Mouse (Mus musculus): ENCODE results near the gene Zkscan5. TPM values are rescaled to one million over a fixed set of nuclear protein-coding genes. Genes with fewer than 3 reads are reported as not detected.

The Zkscan5 gene
- polyA plus RNA-seq, 1 experiment = 3.6 TPM

GRCm38 (mm10) chr5:145167306-145167661 is 37.1 kb upstream of the Zkscan5 start:
- no peaks in the 10 kb centered on the region for H3K27me3 ChIP-seq (ENCODE audit: control insufficient read depth, insufficient read depth, insufficient read length)
- peak overlapping the region; percentile 95 for H3K4me3 ChIP-seq (ENCODE audit: insufficient read depth, poor library complexity, severe bottlenecking)
- H3K79me3 ChIP-seq (ENCODE audit: low read depth) = peaks cover 25% of the 10 kb centered on the region
- peak overlapping the region; percentile 81 for H3ac ChIP-seq (ENCODE audit: control insufficient read depth, insufficient read length, low read depth)
- H3K79me2 ChIP-seq (ENCODE audit: control insufficient read depth, insufficient read depth) = peaks cover 73% of the 10 kb centered on the region
- TF ChIP-seq MAX (IDR thresholded peaks at IDR 0.05) = no peak
- peaks cover 32% of the 10 kb centered on the region for H3K36me3 ChIP-seq (ENCODE audit: control insufficient read depth, insufficient read depth)

GRCm38 (mm10) chr5:145178461-145178980 is 25.8 kb upstream of the Zkscan5 start:
- peaks cover 10% of the 10 kb centered on the region for H3K79me2 ChIP-seq (ENCODE audit: control insufficient read depth, insufficient read depth)
- H3K36me3 ChIP-seq (ENCODE audit: control insufficient read depth, insufficient read depth) = peaks cover 72% of the 10 kb centered on the region
- peaks cover 5% of the 10 kb centered on the region for H3K79me3 ChIP-seq (ENCODE audit: low read depth)
- no peak overlapping the region for H3ac ChIP-seq (ENCODE audit: control insufficient read depth, insufficient read length, low read depth)
- no peak for TF ChIP-seq MAX (IDR thresholded peaks at IDR 0.05)
- no peak for TF ChIP-seq FOSL1 (IDR thresholded peaks at IDR 0.05; ENCODE audit: insufficient read depth, low read length, poor library complexity, severe bottlenecking)
- no peak for TF ChIP-seq MYOD1 (IDR thresholded peaks at IDR 0.05; ENCODE audit: control insufficient read depth, insufficient read length, low read depth)
- TF ChIP-seq CEBPB (IDR thresholded peaks at IDR 0.05; ENCODE audit: low read depth) = no peak
- TF ChIP-seq CTCF (IDR thresholded peaks at IDR 0.05; ENCODE audit: control insufficient read depth, insufficient read depth, insufficient read length) = no peak
- no peak for TF ChIP-seq USF1 (IDR thresholded peaks at IDR 0.05; ENCODE audit: low read depth)
- no peak for TF ChIP-seq MYOG (IDR thresholded peaks at IDR 0.05; ENCODE audit: control insufficient read depth, extremely low read depth, insufficient read length)
- H3K27me3 ChIP-seq (ENCODE audit: control insufficient read depth, insufficient read depth, insufficient read length) = no peaks in the 10 kb centered on the region
- no peak overlapping the region for H3K4me3 ChIP-seq (ENCODE audit: insufficient read depth, poor library complexity, severe bottlenecking)

GRCm38 (mm10) chr5:145185244-145185643 is 19.1 kb upstream of the Zkscan5 start:
- H3K36me3 ChIP-seq (ENCODE audit: control insufficient read depth, insufficient read depth) = peaks cover 58% of the 10 kb centered on the region
- H3K79me3 ChIP-seq (ENCODE audit: low read depth) = peaks cover 38% of the 10 kb centered on the region
- no peak overlapping the region for H3K4me3 ChIP-seq (ENCODE audit: insufficient read depth, poor library complexity, severe bottlenecking)
- H3K27me3 ChIP-seq (ENCODE audit: control insufficient read depth, insufficient read depth, insufficient read length) = no peaks in the 10 kb centered on the region
- peaks cover 49% of the 10 kb centered on the region for H3K79me2 ChIP-seq (ENCODE audit: control insufficient read depth, insufficient read depth)
- TF ChIP-seq CTCF (IDR thresholded peaks at IDR 0.05; ENCODE audit: control insufficient read depth, insufficient read depth, insufficient read length) (no peak), MYOD1 (IDR thresholded peaks at IDR 0.05; ENCODE audit: control insufficient read depth, insufficient read length, low read depth) (no peak), CEBPB (IDR thresholded peaks at IDR 0.05; ENCODE audit: low read depth) (no peak), MYOG (IDR thresholded peaks at IDR 0.05; ENCODE audit: control insufficient read depth, extremely low read depth, insufficient read length) (no peak), USF1 (IDR thresholded peaks at IDR 0.05; ENCODE audit: low read depth) (no peak), FOSL1 (IDR thresholded peaks at IDR 0.05; ENCODE audit: insufficient read depth, low read length, poor library complexity, severe bottlenecking) (no peak), MAX (IDR thresholded peaks at IDR 0.05) (no peak)
- H3ac ChIP-seq (ENCODE audit: control insufficient read depth, insufficient read length, low read depth) = no peak overlapping the region

GRCm38 (mm10) chr5:145189416-145189815 is 14.9 kb upstream of the Zkscan5 start:
- no peak for TF ChIP-seq MYOG (IDR thresholded peaks at IDR 0.05; ENCODE audit: control insufficient read depth, extremely low read depth, insufficient read length)
- H3K79me3 ChIP-seq (ENCODE audit: low read depth) = peaks cover 47% of the 10 kb centered on the region
- H3K27me3 ChIP-seq (ENCODE audit: control insufficient read depth, insufficient read depth, insufficient read length) = no peaks in the 10 kb centered on the region
- H3ac ChIP-seq (ENCODE audit: control insufficient read depth, insufficient read length, low read depth) = no peak overlapping the region
- no peak overlapping the region for H3K4me3 ChIP-seq (ENCODE audit: insufficient read depth, poor library complexity, severe bottlenecking)
- peaks cover 29% of the 10 kb centered on the region for H3K36me3 ChIP-seq (ENCODE audit: control insufficient read depth, insufficient read depth)
- H3K79me2 ChIP-seq (ENCODE audit: control insufficient read depth, insufficient read depth) = peaks cover 61% of the 10 kb centered on the region

GRCm38 (mm10) chr5:145190373-145190772 is 14.0 kb upstream of the Zkscan5 start:
- TF ChIP-seq CEBPB (IDR thresholded peaks at IDR 0.05; ENCODE audit: low read depth) (no peak), MYOD1 (IDR thresholded peaks at IDR 0.05; ENCODE audit: control insufficient read depth, insufficient read length, low read depth) (no peak), USF1 (IDR thresholded peaks at IDR 0.05; ENCODE audit: low read depth) (no peak), FOSL1 (IDR thresholded peaks at IDR 0.05; ENCODE audit: insufficient read depth, low read length, poor library complexity, severe bottlenecking) (no peak), MYOG (IDR thresholded peaks at IDR 0.05; ENCODE audit: control insufficient read depth, extremely low read depth, insufficient read length) (no peak), CTCF (IDR thresholded peaks at IDR 0.05; ENCODE audit: control insufficient read depth, insufficient read depth, insufficient read length) (no peak)
- H3K36me3 ChIP-seq (ENCODE audit: control insufficient read depth, insufficient read depth) = peaks cover 23% of the 10 kb centered on the region
- H3ac ChIP-seq (ENCODE audit: control insufficient read depth, insufficient read length, low read depth) = peak overlapping the region; percentile 93
- peaks cover 60% of the 10 kb centered on the region for H3K79me2 ChIP-seq (ENCODE audit: control insufficient read depth, insufficient read depth)
- H3K79me3 ChIP-seq (ENCODE audit: low read depth) = peaks cover 47% of the 10 kb centered on the region
- H3K4me3 ChIP-seq (ENCODE audit: insufficient read depth, poor library complexity, severe bottlenecking) = peak overlapping the region; percentile 90
- H3K27me3 ChIP-seq (ENCODE audit: control insufficient read depth, insufficient read depth, insufficient read length) = no peaks in the 10 kb centered on the region

GRCm38 (mm10) chr5:145190875-145191798 is 13.2 kb upstream of the Zkscan5 start:
- no peaks in the 10 kb centered on the region for H3K27me3 ChIP-seq (ENCODE audit: control insufficient read depth, insufficient read depth, insufficient read length)
- H3K79me2 ChIP-seq (ENCODE audit: control insufficient read depth, insufficient read depth) = peaks cover 52% of the 10 kb centered on the region
- peaks cover 17% of the 10 kb centered on the region for H3K36me3 ChIP-seq (ENCODE audit: control insufficient read depth, insufficient read depth)
- peak overlapping the region; percentile 90 for H3K4me3 ChIP-seq (ENCODE audit: insufficient read depth, poor library complexity, severe bottlenecking)
- H3K79me3 ChIP-seq (ENCODE audit: low read depth) = peaks cover 45% of the 10 kb centered on the region
- peak overlapping the region; percentile 93 for H3ac ChIP-seq (ENCODE audit: control insufficient read depth, insufficient read length, low read depth)
- TF ChIP-seq MAX (IDR thresholded peaks at IDR 0.05) (peak; percentile 80), CTCF (IDR thresholded peaks at IDR 0.05; ENCODE audit: control insufficient read depth, insufficient read depth, insufficient read length) (no peak), MYOD1 (IDR thresholded peaks at IDR 0.05; ENCODE audit: control insufficient read depth, insufficient read length, low read depth) (no peak)

Measured in C2C12 (cell line).